Mouse (Mus musculus) gastrocnemius, postnatal 10 days (tissue): ENCODE measurements around the gene Platr17. TPM values are rescaled to one million over a fixed set of nuclear protein-coding genes. Genes with fewer than 3 reads are reported as not detected.
"Not testable (repeated sequence)": the region's sequence is repeated elsewhere in the genome, so short reads cannot be mapped to it uniquely, and the experiment has no call there.

Source experiments
- DNase-seq: peaks from one replicate; pipeline ENCODE4 v3.0.0; 2021; ENCODE audit warnings: mixed read lengths
- long read RNA-seq, 2 experiments: library from polyadenylated mRNA; stranded (forward); transcript quantifications; one replicate each; pipeline ENCODE4 v2.0.0; 2021
- total RNA-seq, 2 experiments: library from RNA; stranded (reverse); gene quantifications; 2 replicates each; pipeline ENCODE4 v1.2.3; 2021

The Platr17 gene
- not detected for total RNA-seq
- long read RNA-seq, experiment 1, result 0 reads
- long read RNA-seq, experiment 2, result 0 reads

DNA sequence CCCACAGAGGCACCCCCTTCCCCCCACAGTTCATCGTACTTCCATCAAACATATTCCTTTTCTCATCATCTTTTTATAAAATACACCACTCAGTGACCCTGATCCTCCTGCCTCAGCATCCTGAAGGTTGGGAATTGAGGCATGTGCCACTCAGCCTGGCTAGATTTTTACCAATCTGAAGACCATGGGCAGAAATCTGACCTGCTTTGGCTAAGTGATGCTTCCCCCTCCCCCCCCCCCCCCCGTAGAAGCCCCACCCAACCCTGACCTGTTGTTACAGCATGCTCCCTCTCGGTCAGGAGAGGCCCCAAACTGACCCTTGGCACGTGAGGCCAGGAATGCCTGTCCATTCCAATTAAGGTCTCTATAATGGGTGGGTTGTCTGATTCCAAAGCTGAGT lies at the start of gene Platr17:
Gene Platr17, plus strand, starts transcription at position 301 of the 400 bp plus-strand sequence.
- not testable (repeated sequence) for DNase-seq

DNA sequence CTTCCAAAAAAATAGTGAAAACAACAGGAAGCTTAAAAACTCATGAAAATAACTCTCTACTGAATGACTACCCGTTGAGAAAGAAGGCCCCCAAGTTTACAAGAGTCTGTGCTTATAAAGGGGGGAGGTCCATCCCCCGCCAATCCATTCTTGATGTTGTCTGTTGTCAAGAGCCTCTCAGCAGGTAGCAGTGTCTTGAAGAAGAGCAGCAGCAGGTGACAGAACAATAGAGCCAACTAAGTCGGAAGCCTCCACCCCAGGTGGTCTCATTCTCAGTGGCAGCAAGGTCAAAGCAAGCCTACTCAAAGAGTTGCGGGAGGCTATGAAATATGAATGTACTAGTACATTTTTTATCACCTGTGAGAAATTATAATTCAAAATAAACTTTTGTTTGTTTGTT lies 47.1 kb upstream of the Platr17 start:
- no peak for DNase-seq

DNA sequence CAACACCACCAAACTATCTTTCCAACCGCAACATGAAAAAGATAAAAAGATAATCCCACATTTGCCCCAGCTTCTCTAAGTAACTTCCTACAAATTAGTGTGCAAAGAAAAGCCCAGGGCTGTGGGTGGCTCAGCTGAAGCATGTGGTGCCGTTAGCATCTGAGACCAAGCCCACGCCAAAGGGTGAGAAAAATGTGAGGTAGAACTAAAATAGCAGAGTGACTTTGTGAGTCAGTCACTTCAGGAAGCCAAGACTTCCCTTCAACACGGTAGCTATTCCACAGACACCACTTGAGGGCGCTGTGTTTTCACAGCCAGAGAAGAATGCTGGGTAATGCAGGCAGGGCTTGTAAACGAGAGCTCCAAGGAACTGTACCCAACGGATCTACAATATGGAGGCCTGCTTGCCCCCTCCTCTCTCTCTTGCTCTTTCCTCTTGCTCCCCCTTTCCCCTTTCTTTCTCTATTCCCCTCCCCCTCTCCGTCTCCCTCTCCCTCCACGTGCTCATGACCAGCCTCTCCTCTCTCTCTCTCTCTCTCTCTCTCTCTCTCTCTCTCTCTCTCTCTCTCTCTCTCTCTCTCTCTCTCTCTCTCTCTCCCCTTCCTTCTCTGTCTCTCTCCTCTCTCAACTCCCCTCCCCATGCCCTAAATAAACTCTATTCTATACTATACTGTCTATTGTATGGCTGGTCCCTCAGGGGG lies 39.5 kb upstream of the Platr17 start:
- DNase-seq, result peak; percentile 40

DNA sequence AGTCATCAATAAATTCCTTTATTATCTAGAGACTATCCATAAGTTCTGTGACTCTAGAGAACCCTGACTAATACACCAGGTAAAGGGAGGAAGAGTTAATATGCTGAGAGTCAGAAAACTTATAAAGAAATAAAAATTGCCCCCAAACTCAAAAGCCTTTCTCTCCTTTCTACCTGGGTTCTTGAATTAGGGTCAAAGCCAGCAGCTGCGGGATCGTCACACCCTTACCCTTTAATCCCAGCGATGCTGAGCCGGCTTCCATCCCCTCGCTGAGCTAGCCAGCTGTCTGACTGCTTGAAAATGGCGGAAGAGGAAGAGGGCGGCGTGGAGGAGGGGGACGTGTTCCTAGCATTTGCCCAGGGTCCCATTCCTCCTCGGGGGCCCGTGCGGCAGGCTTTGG lies 31.4 kb upstream of the Platr17 start, which contains the start of gene Gm7029:
Gene Gm7029, plus strand, starts transcription at position 301 of the 400 bp plus-strand sequence.
- DNase-seq, result not testable (repeated sequence)

DNA sequence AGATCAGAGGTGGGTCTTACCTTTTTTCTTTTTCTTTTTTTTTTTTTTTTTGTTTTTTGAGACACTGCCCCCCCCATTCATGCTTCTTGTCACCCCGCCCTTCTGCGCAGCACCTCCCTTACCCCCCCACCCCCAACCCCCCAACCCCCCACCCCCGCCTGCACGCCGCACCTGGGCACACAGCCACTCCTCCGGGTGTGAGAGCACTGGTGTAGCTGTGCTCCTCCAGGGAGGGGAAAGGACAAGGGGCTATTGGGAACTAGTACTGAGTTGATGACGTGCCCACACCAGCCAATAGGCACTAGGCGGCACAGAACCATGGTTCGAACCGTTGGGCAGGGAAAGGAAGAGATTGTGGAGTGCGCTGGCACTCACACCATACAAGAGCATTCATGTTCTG lies 30.5 kb upstream of the Platr17 start:
- no peak for DNase-seq

DNA sequence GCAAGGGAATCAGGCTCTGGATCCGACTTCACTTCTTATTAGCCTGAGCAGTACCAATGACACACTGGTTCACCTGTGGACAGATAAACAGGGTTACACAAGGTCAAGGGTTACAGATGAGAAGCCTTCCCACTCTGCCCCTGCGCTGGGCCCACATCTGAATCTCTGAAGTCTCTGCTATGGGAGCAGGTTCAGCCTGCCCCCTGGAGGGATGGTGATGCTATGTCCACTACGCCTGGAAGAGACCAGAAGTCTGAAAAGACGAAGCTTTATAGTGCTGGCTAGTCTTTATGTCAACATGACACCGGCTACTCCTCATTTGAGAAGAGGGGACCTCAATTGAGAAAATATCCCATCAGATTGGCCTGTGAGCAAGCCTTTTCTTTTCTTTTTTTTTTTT lies 29.1 kb upstream of the Platr17 start:
- not testable (repeated sequence) for DNase-seq

DNA sequence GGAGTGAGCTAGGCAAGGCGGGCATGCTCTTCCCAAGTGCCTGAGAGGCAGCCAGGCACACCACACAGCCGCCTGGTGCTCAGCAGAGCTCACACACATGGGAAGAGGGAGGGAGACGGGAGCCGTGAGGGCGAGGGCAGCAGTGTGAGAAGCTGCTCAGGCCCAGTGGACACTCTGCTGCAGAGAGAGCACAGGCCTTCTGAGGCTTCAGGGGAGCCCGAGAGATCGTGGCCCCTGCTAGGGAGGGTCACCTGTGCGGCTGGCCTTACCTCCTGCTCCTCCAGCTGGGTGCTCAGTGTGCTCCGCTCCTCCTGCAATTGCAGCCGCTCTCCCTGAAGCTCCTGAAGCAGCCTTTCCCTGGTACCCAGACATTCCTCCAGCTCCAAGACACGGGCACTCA lies 20.6 kb upstream of the Platr17 start:
- not testable (repeated sequence) for DNase-seq

DNA sequence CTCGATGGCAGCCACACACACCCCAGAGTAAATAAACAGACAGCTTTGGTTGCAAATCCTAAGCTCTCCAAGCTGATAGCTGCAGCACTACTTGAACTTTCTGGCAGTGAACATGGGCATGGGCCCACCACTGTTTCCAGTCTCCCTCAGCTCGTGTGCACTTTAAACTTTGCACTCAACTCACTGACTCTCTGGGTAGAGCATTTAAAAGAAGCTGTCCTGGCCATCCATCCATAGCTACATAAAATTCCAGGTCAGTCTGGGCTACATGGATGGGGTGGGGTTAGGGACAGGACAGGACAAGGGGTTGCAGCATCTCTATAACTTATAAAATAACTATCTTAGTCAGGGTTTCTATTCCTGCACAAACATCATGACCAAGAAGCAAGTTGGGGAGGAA lies 17.1 kb upstream of the Platr17 start:
- DNase-seq, result not testable (repeated sequence)

DNA sequence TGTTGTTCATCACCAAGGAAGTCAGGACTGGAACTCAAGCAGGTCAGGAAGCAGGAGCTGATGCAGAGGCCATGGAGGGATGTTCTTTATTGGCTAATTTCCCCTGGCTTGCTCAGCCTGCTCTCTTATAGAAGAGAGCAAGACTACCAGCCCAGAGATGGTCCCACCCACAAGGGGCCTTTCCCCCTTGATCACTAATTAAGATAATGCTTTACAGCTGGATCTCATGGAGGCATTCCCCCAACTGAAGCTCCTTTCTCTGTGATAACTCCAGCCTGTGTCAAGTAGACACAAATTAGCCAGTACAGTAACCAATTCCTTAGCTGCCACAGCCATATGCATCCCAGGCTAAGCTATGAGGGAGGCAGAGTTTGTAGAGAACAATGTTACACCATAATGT lies 16.7 kb upstream of the Platr17 start:
- not testable (repeated sequence) for DNase-seq

DNA sequence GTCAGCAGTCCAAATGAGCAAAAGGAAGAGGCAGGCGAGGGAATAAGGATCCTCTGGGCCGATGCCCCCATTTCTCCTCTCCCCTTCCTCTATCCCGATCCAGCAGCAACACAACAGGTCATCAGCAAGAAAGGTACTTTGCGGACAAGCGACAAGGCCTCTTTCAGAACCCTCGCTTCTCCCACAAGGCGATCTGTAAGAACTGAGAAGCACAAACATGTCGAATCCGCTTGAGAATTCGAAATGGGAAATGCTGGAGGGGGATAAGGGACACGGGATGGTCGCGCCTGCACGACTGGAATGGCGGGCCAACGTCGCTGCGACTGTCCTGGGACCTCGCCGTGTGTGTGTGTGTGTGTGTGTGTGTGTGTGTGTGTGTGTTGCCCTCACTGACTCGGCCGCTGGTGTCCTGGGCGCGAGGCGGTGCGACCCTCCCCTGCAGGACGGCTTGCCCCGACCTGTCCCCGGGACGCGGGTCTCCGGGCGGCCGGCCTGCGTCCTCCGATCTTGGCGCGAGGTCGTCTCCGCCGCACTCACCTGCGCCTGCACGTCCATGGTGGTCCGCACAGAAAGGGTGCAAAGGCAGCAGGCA lies 14.9 kb upstream of the Platr17 start:
- DNase-seq, result not testable (repeated sequence)

DNA sequence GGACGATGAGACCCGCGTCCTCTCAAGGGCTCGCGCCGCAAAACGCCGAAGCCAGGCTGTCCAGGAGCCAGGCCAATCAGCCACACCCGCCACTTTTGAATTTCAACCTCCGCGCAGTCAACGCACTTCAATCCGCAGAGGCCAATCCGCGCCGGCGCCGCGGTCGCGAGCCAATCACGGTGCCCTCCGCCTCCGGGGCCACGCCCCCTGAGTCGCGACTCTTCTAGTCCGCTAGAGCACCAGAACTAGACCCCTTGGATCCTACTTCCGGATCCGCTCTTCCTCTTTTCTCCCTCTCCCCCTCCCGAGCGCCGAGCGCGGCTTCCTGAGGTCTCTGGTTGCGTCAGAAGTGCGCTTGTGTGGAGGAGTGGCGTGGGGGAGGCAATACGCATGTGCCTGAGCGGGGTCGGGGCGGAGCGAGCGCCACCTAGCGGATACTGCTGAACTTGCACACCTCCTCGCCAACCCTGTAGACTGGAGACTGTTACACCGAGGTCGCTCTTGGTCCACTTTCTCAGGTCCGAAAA lies 14.3 kb upstream of the Platr17 start, which contains the start of gene Kifc1:
Gene Kifc1, minus strand, starts transcription at position 129 of the 527 bp plus-strand sequence.
- peak; percentile 98 for DNase-seq

DNA sequence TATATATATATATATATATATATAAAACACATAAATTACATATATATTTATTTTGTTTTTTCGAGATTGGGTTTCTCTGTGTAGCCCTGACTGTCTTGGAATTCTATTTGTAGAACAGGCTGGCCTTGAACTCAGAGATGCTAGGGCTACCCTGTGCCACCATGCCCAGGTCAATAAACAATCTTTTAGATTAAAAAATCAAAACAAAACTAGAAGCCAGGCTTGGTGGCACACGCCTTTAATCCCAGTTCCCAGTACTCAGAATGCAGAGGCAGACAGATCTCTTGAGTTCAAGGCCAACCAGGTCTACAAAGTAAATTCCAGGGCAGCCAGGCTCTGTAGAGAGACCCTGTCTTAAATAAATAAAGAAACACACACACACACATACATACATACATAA lies 13.6 kb upstream of the Platr17 start:
- DNase-seq, result no peak

DNA sequence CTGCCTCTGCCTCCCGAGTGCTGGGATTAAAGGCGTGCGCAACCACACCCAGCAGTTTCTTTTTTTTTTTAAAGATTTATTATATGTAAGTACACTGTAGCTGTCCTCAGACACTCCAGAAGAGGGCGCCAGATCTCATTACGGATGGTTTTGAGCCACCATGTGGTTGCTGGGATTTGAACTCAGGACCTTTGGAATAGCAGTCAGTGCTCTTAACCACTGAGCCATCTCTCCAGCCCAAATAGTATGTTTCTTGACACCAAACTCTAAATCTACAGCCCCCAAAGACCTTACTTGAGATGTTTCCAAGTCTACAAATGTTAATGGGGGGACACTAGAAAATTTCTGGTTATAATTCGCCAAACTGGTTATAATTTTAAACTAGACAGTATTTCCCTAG lies 13.0 kb upstream of the Platr17 start:
- not testable (repeated sequence) for DNase-seq

DNA sequence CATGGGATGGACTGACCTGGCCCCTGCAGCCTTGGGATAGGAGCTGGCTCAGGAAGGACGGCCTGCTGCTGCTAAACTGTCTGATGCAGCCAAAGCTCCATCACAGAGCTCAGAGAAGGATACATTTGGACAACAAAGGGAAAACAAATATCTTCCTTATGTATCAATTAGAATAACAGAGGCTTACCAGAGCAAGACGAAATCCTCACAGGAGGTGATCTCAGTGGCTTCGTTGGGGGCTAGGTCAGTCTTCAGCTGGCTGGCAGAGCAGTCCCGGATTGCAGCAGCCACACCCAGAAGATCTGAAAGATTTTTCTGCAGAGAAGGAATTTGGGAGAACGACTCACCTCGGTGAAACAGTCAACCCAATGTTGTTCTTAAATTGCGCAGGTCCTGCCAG lies 12.5 kb upstream of the Platr17 start:
- no peak for DNase-seq

DNA sequence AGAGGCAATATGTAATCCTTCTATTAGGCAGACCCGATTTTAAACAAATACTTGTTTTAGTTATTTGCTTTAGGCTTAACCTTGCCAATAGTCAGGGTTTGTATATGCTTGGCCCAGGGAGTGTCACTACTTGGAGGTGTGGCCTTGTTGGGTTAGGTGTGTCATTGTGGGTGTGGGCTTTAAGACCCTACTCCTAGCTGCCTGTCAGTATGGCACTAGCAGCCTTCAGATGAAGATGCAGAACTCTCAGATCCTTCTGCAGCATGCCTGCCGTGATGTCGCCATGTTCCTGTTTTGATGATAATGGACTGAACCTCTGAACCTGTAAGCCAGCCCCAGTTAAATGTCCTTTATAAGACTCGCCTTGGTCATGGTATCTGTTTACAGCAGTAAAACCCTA lies 11.9 kb upstream of the Platr17 start:
- DNase-seq, result not testable (repeated sequence)

DNA sequence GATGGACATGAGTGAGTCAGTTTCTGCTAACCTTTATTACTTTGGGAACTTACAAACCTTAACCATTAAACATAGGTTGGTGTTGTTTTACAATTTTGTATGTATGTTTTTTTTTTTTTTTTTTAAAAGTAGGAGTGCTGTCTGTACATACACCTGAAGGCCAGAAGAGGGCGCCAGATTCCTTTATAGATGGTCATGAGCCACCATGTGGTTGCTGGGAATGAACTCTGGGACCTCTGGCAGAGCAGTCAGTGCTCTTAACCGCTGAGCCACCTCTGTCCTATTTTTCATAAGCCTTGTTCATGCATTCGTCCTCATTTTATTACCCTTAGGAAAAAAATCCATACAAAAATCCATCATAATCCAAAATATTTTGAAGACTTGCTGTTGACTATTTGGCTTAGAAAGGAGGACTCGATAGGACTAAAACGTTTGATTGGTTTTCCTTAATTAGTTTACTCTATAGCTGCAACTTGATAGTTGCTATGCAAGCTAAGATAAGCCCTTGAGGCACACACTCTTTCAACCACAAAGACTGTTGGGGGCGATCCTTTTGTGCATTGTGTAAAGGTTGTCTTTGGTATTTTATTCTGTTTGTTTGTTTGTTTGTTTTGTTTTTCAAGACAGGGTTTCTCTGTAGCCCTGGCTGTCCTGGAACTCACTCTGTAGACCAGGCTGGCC lies 7.7 kb upstream of the Platr17 start:
- no peak for DNase-seq

DNA sequence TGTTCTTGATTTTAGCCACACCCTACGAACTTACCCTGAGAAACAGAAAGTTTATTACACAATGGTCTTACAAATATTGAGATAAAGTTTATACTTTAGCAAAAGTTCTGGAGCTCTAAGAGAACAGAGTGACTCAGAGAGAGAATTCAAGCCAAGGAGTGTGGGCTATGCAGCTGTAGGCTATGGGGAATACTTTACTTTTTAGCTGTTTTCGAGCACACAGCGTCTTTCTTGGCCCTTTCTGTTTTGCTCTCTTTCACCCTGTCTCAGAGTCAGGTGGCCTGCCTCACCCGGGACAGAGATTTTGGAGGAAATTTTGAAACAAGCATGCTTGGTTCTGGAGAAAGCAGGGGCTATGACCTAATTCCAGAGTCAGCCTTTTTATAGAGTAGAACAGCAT lies 6.7 kb upstream of the Platr17 start:
- not testable (repeated sequence) for DNase-seq

DNA sequence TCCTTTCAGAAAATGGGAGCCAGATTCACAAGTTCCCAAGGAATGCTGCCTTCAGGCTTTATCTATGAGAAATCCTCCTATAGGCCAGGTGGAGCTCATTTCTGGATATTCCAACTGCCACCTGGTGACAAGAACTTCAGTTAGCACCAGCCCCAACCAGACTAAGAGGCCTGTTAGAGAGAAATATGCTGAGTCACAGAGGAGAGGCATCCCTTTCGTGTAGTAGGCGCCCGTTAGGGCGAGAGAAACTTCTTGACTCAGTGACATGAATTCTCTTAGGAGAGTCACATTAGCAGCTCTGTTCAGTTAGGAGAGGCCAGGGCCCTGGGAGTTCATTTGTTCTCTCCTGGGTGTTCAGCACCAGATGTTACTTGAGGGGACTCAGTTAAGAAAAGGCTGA lies 5.3 kb upstream of the Platr17 start:
- no peak for DNase-seq

DNA sequence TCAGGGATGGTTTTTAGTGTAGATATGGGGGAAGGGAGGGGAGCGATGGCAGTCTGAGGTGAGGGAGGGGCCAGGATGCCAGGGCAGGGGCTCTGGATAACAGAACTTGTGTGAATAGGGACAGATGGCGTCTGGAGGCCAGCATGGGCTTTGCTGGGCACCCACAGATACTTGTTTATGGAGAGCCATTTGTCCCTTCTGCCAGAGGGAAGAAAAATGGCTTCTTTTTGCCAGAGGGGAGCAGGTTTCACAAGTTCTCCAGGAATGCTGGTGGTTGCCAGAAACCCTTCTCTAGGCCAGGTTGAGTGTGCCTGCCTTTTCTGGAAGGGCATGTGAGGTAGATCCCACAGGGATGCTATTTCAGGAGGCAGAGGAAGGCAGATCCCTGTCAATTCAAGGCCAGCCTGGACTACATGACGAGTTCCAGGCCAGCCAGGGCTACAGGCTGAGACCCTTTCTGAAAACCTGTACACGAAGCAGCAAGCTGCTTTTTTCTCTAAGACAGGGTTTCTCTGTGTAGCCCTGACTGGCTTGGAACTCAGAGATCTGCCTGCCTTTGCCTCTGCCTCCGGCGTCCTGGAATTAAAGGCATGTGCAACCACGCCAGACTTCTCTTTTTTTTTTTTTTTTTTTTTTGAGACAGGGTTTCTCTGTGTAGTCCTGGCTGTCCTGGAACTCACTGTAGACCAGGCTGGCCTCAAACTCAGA lies 4.5 kb upstream of the Platr17 start:
- DNase-seq, result no peak

DNA sequence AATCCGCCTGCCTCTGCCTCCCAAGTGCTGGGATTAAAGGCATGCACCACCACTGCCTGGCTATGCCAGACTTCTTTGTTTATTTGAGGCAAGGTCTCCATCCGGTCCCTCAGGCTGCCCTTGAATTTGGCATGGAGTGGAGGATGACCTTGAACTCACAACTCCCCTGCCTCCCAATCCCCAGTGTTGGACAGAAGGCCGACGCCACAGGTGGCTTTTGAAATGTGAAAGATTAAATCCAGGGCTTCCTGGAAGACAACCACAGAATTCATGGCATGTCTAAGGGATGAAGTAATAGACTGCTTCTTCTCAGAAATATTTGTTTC lies 4.0 kb upstream of the Platr17 start:
- DNase-seq, result no peak

DNA sequence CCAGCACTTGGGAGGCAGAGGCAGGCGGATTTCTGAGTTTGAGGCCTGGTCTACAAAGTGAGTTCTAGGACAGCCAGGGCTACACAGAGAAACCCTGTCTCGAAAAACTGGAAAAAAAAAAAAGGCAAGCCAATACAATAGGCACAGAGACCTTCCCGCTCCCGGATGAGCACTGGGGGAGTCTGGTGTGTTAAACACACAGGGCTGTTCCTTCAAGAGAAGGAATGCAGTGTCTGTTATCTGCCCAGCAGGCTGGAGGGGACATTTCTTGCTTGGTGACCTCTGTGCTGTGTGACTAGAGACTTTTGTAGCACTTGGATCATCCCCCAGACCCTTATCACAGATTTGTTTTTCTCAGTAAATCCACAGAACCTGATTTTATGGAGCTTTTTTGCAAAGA lies 3.3 kb upstream of the Platr17 start:
- DNase-seq, result no peak

DNA sequence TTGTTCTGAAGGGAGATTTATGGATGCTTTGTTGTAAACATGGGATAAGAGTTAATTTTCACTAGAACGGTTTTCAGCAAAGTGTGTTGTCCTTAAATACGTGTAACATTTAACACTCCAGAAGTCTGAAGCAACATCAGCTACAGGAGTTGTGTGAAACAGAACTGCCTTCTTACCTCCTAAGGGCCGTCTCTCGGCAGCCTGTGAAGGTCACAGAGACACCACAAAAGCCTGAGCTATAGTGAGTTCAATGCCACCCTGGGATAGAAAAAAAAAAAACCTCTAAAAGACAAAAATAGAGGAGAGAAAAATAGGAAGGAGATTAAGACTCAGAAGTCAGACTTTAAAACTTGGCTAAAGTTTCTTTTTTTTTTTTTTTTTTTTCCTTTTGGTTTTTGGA lies 2.9 kb upstream of the Platr17 start:
- DNase-seq, result no peak

DNA sequence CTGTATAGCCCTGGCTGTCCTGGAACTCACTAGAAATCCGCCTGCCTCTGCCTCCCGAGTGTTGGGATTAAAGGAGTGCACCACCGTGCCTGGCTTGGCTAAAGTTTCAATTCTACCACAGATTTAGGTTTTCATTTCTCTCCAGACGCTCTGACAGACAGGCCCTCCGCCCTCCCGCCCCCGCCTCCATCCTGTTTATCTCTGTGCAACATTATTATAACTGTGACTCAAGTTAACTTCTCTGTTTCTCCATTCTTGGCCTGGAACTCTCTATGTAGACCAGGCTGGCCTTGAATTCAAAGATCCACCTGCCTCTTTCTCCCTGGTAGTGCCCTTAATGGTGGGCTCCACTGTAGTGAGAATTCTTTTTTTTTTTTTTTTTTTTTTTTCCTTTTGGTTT lies 2.4 kb upstream of the Platr17 start:
- no peak for DNase-seq
